Mouse (Mus musculus): ENCODE measurements around the gene Adck2.

GRCm38 (mm10) chr6:39557723-39558261 is 15.9 kb upstream of the Adck2 start, which contains the start of gene Dennd2a:
- TF ChIP-seq MAX (IDR thresholded peaks at IDR 0.05; ENCODE audit: low read length) = no peak
- TF ChIP-seq HCFC1 (IDR thresholded peaks at IDR 0.05; ENCODE audit: low read depth, low read length) = no peak

Data from CH12.LX (cell line).